Mouse (Mus musculus): Measurements from ENCODE around the gene Ctnnb1. TPM values are rescaled to one million over a fixed set of nuclear protein-coding genes. Genes with fewer than 3 reads are reported as not detected.

Gene Ctnnb1
- polyA plus RNA-seq (2015; fragmentation: Nextera tagmentation; extraction: Ambion mirVana), result 474 and 475 TPM in 2 replicates

DNA sequence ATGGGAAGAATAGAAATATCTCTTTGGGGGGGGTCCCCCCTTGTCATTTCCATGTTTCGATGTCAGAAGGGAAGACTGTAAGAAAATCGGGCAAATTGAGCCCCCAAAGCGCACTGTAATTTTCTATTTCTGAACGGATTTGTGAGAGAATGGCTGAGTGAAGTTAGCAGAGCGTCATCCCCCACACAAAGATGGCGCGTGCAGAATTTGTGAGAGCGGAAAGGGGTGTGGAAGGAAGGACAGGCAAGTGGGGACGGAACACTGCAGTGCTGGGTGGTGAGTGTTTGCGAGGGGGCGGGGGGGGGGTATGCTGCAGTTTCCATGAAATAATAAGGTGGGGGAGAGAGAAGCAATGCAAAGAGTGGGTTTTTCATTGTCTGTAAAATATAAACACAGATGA is at the start of gene Ctnnb1:
Ctnnb1 (plus strand) TSS at position 136 of the 400 bp plus-strand sequence.
- H3K4me1 ChIP-seq (replicated peaks), result no peaks in the 10 kb centered on the region
- WGBS, result 91% methylated on average over 11 of the region's 11 CpGs
- H3K4me3 ChIP-seq (replicated peaks), result no peak within 1 kb of the TSS
- H3K9ac ChIP-seq, result no peak within 1 kb of the TSS
- ATAC-seq, result no peak
- H3K27ac ChIP-seq, result no peak within 1 kb of the TSS
- H3K4me2 ChIP-seq (replicated peaks), result no peak within 1 kb of the TSS
- H3K27me3 ChIP-seq (replicated peaks), result no peaks in the 10 kb centered on the region
- H3K36me3 ChIP-seq, result no peaks in the 10 kb centered on the region
- H3K9me3 ChIP-seq, result no peaks in the 10 kb centered on the region

DNA sequence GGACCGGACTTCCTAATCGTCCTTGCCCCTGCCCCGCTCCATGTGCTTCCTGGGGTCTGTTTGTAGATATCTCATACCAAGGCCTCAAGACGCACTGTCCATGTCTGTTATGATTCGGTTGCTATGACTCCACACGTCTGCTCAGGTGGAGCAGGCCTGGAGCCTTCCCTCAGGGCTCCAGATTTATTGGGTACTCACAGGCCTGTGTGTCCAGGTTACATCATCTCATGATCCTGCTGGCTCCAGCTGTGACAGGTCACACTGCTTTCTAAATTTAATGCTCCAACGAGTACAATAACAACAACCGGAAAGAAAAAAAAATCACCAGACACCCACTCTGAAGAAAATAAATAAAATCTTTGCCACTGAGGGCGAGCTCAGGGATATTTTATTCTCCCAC is 48.7 kb upstream of the Ctnnb1 start:
- Histone ChIP-seq H3K4me2 (replicated peaks) (no peak overlapping the region), H3K9ac (no peak overlapping the region)
- ATAC-seq, result no peak

DNA sequence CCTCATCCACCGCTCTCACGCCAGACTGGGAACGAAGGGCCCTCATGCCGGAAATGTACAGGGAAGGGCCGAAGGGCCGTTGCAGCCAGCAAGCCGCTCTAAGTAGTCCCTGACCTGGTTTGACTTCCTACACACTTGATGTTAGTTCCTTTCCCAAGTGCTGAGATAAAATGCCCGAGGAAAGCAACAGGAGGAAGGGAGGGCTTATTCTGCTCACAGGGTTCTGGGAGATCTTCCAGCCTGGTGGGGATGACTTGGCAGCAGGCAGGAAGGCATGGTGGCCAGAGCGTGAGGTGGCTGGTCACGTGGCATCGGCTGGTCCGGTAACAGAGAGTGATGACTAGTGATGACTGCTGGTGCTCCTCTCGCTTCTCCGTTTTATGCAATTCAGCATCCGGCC is 47.9 kb upstream of the Ctnnb1 start:
- Histone ChIP-seq H3K36me3 (no peaks in the 10 kb centered on the region), H3K4me1 (replicated peaks) (peaks cover 23% of the 10 kb centered on the region), H3K27ac (no peak overlapping the region), H3K9me3 (no peaks in the 10 kb centered on the region), H3K9ac (no peak overlapping the region), H3K27me3 (replicated peaks) (no peaks in the 10 kb centered on the region), H3K4me2 (replicated peaks) (no peak overlapping the region), H3K4me3 (replicated peaks) (no peak overlapping the region)
- ATAC-seq, result 0 out of 2 replicates have a peak, but pooled peaks have one; percentile 9
- WGBS, result 80% methylated on average over 15 of the region's 15 CpGs

More for the DNA sequence above, 48.7 kb upstream of the Ctnnb1 start:
- no peaks in the 10 kb centered on the region for H3K27me3 ChIP-seq (replicated peaks)
- no peaks in the 10 kb centered on the region for H3K36me3 ChIP-seq
- no peak overlapping the region for H3K4me3 ChIP-seq (replicated peaks)
- peaks cover 22% of the 10 kb centered on the region for H3K4me1 ChIP-seq (replicated peaks)
- 54% methylated on average over 9 of the region's 9 CpGs for WGBS
- H3K9me3 ChIP-seq, result no peaks in the 10 kb centered on the region
- H3K27ac ChIP-seq, result 0 out of 2 replicates have a peak overlapping the region, but pooled peaks have one; percentile 17

DNA sequence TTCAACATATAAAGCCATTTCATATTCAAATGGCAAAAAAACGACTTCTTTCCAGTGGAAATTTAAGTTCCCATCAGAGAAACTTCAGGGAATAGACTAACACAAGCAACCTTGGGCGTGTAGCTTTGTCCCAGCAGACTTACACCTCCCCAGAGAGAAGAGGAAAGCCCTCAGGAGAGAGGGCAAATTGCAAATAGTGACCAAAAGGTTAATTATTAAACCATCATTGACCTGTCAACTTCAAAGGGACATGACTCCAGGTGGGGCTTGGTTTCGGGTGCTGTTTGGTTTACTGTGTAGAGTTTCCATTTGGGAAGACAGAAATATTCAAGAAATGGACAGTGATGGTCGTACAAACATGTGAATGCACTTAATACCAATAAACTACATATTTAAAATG is 47.2 kb upstream of the Ctnnb1 start:
- ATAC-seq, result peak; percentile 69
- WGBS, result 48% methylated on average over 4 of the region's 4 CpGs
- Histone ChIP-seq H3K4me2 (replicated peaks) (no peak overlapping the region), H3K4me1 (replicated peaks) (peaks cover 23% of the 10 kb centered on the region), H3K9me3 (no peaks in the 10 kb centered on the region), H3K27me3 (replicated peaks) (no peaks in the 10 kb centered on the region), H3K4me3 (replicated peaks) (no peak overlapping the region), H3K9ac (no peak overlapping the region), H3K36me3 (no peaks in the 10 kb centered on the region), H3K27ac (no peak overlapping the region)

DNA sequence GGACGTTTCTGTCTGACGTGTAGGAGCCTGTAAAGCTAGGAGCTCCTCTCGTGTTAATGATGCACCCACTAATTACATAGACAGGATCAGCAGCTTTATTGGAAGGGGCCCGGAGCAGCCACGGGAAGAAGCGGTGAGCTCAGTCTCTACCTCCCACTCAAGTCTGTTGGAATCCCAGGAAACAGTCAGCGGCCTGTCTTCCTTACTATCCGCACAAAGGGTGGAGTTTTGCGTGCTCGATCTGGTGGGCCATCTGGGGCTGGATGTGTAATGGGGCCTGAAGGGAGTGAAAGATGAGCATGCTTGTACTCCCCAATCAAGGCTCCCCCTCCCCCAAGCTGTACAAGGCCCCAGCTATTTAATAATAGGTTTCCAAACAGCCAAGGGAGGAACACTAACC is 44.3 kb upstream of the Ctnnb1 start:
- peak; percentile 37; the same call in 1 of the 2 replicates for ATAC-seq
- no peak overlapping the region for H3K4me2 ChIP-seq (replicated peaks)
- H3K9ac ChIP-seq, result no peak overlapping the region
- no peaks in the 10 kb centered on the region for H3K27me3 ChIP-seq (replicated peaks)
- H3K4me1 ChIP-seq (replicated peaks), result peaks cover 23% of the 10 kb centered on the region
- H3K9me3 ChIP-seq, result no peaks in the 10 kb centered on the region
- WGBS, result 38% methylated on average over 10 of the region's 10 CpGs
- no peak overlapping the region for H3K4me3 ChIP-seq (replicated peaks)
- no peak overlapping the region for H3K27ac ChIP-seq
- no peaks in the 10 kb centered on the region for H3K36me3 ChIP-seq

DNA sequence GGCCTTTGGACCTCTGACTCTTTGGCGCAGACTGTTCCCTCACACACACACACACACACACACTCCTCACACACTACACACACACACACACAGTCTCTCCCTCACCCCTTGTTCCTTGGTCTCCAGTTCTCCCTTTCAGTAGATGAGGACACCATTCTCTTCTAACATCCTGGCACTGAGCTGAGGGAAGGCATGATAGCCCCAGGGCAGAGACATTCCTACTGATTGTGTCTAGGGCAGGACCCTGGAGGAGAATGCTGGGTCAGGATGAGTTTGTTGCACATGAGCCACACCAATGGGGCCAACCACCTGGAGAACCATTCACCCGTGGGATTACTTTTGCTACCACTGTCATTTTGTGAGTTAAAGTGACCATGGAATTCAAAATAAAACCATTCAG is 41.4 kb upstream of the Ctnnb1 start:
- Histone ChIP-seq H3K4me3 (replicated peaks) (no peak overlapping the region), H3K9me3 (no peaks in the 10 kb centered on the region), H3K27ac (no peak overlapping the region), H3K4me1 (replicated peaks) (peaks cover 10% of the 10 kb centered on the region; the same call in 1 of the 2 replicates), H3K27me3 (replicated peaks) (no peaks in the 10 kb centered on the region), H3K9ac (no peak overlapping the region), H3K4me2 (replicated peaks) (no peak overlapping the region), H3K36me3 (no peaks in the 10 kb centered on the region)
- WGBS, result 81% methylated on average over 2 of the region's 2 CpGs
- no peak for ATAC-seq

DNA sequence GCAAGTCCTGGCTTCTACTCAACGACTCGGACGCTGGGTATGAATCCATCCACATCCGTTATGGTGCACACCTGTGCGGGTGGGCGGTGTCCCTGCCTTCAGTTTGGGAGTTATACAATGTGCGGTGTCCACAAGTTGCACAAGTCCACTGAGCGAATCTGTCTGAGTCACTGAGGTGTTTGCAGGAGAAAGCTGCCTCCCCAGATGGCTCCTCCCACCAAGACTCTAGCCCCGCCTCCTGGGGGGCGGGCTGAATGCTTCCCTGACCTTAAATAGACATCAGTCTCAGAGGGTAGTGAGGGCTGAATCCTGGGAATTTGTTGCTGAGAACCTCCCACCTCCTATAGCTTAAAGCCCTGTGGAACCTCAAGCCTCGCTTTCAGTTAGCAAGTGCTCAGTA is 35.6 kb upstream of the Ctnnb1 start:
- peaks cover 8% of the 10 kb centered on the region for H3K4me1 ChIP-seq (replicated peaks)
- 85% methylated on average over 11 of the region's 11 CpGs for WGBS
- peak; percentile 79 for ATAC-seq
- H3K9me3 ChIP-seq, result no peaks in the 10 kb centered on the region
- H3K36me3 ChIP-seq, result no peaks in the 10 kb centered on the region
- H3K9ac ChIP-seq, result no peak overlapping the region
- H3K4me3 ChIP-seq (replicated peaks), result no peak overlapping the region
- H3K27ac ChIP-seq, result peak overlapping the region; percentile 37; the same call in 1 of the 2 replicates
- no peaks in the 10 kb centered on the region for H3K27me3 ChIP-seq (replicated peaks)
- peak overlapping the region; percentile 34; the same call in 1 of the 2 replicates for H3K4me2 ChIP-seq (replicated peaks)

DNA sequence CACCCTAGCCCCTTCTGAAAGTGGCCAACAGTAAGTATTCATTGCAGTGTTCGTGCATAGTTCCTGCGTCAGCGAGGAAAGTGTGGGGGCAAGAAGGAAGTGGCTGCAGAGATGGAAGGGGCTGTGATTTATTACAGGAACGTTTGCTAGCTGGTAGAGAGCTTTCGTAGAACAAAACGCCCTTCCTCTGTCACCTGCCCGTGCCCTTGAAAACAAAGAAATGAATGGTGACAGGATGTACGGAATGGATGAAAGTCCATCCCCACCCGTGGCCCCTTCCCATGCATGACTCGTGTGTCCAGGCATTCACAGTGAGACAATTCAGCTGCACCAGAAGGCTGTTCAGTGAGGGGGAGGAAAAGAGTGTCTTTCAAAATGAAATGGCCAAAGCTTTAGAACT is 35.0 kb upstream of the Ctnnb1 start:
- Histone ChIP-seq H3K36me3 (no peaks in the 10 kb centered on the region), H3K9me3 (no peaks in the 10 kb centered on the region), H3K4me1 (replicated peaks) (peaks cover 8% of the 10 kb centered on the region), H3K27ac (peak overlapping the region; percentile 37), H3K4me2 (replicated peaks) (peak overlapping the region; percentile 34; the same call in 1 of the 2 replicates), H3K4me3 (replicated peaks) (no peak overlapping the region), H3K9ac (no peak overlapping the region), H3K27me3 (replicated peaks) (no peaks in the 10 kb centered on the region)
- 25% methylated on average over 10 of the region's 10 CpGs for WGBS
- ATAC-seq, result peak; percentile 25

DNA sequence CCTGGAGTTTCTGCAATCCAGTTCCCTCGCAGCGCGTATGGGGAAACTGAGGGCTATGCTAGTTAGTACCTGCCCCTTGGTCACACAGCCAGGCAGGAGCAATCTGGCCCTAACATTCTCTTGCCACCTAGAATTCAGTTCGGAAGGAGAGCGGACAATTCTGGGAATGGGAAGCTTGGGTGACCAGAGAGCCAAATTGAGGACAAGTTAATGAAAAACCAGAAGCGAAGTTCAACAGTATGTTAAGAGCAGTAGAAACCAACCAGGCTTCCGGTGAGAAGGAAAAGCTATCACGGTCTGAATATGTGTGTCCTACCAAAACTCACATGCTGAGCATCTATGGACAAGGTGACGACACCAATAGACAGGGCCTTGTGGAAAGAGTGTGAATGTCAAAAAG is 34.6 kb upstream of the Ctnnb1 start:
- ATAC-seq, result no peak
- H3K27ac ChIP-seq, result no peak overlapping the region
- 78% methylated on average over 9 of the region's 9 CpGs for WGBS
- H3K4me3 ChIP-seq (replicated peaks), result no peak overlapping the region
- no peaks in the 10 kb centered on the region for H3K9me3 ChIP-seq
- no peaks in the 10 kb centered on the region for H3K27me3 ChIP-seq (replicated peaks)
- H3K36me3 ChIP-seq, result no peaks in the 10 kb centered on the region
- H3K4me1 ChIP-seq (replicated peaks), result peaks cover 8% of the 10 kb centered on the region
- no peak overlapping the region for H3K9ac ChIP-seq
- H3K4me2 ChIP-seq (replicated peaks), result 0 out of 2 replicates have a peak overlapping the region, but pooled peaks have one; percentile 34

DNA sequence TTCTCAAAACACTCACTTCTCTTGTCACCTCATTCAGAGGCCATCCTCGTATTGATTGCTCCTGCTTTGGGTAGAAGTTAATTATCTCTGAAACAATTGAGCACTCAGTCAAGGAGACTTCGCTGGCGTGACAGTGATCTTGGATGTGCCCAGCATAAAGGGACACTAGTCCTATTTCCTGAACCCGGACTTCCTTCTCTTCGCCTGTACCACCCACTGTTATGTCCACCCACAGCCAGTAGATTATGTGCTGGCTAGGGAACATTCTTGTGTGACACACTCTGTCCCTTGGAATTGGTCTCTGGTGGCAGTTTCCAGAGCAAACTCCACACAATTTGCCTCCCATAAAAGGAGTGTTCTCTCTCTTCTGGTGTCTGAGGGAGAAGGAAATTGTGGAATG is 32.5 kb upstream of the Ctnnb1 start:
- H3K4me1 ChIP-seq (replicated peaks), result peaks cover 17% of the 10 kb centered on the region
- no peaks in the 10 kb centered on the region for H3K9me3 ChIP-seq
- 63% methylated on average over 5 of the region's 5 CpGs for WGBS
- no peak overlapping the region for H3K9ac ChIP-seq
- ATAC-seq, result no peak
- H3K27ac ChIP-seq, result no peak overlapping the region
- H3K36me3 ChIP-seq, result no peaks in the 10 kb centered on the region
- no peaks in the 10 kb centered on the region for H3K27me3 ChIP-seq (replicated peaks)
- H3K4me2 ChIP-seq (replicated peaks), result no peak overlapping the region
- no peak overlapping the region for H3K4me3 ChIP-seq (replicated peaks)

DNA sequence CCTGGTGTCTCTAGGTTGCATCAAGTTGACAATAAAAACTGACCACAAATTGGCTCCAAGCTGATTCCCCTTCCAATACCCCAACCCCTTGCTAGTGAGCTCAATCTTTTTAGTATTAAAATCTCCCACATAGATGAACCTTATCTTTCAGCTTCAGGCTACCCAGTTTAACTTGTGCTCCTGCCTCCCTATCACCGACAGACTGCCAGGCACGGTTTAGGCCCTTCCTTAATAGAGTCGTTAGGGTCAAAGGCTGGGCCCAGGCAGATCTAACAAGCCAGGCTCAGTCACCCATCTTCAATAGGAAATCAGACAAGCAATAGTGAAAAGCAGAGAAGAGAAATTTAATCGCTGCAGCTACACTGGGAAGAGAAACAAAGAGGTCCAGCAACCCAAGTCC is 31.7 kb upstream of the Ctnnb1 start:
- Histone ChIP-seq H3K9me3 (no peaks in the 10 kb centered on the region), H3K4me3 (replicated peaks) (no peak overlapping the region), H3K4me1 (replicated peaks) (peaks cover 17% of the 10 kb centered on the region), H3K27me3 (replicated peaks) (no peaks in the 10 kb centered on the region), H3K27ac (no peak overlapping the region), H3K4me2 (replicated peaks) (no peak overlapping the region), H3K9ac (no peak overlapping the region), H3K36me3 (no peaks in the 10 kb centered on the region)
- 57% methylated on average over 4 of the region's 4 CpGs for WGBS
- ATAC-seq, result no peak

DNA sequence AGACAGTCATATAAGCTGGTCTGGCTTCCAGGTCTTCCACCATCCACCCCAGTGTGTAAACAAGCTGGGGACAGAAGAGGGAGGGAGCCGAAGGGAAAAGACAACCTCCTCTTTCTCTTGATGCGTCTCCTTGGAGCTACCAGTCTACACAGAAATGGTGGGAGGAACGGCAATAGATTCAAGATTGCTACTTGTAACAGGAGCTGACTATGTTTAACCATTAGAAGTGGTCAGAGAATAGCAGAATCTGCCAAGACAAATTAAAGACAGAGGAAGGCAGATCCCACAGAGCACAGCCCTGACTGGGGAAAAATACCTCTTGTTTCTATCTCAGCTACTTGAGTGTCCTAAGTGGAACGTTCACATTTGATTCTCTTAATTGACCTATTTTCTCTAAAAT is 29.2 kb upstream of the Ctnnb1 start:
- no peak overlapping the region for H3K4me2 ChIP-seq (replicated peaks)
- no peak overlapping the region for H3K4me3 ChIP-seq (replicated peaks)
- H3K9ac ChIP-seq, result no peak overlapping the region
- 34% methylated on average over 4 of the region's 4 CpGs for WGBS
- H3K36me3 ChIP-seq, result no peaks in the 10 kb centered on the region
- H3K4me1 ChIP-seq (replicated peaks), result peaks cover 11% of the 10 kb centered on the region; the same call in 1 of the 2 replicates
- H3K27ac ChIP-seq, result peak overlapping the region; percentile 92
- no peaks in the 10 kb centered on the region for H3K27me3 ChIP-seq (replicated peaks)
- no peaks in the 10 kb centered on the region for H3K9me3 ChIP-seq
- no peak for ATAC-seq
